Mouse (Mus musculus) regulatory T cell (primary cell): ENCODE measurements around the gene Tyw1.

ENCODE experiments used
- in situ Hi-C: fragments of 300-600 bp; cut with MboI, MseI; formaldehyde crosslinking; loops from one replicate; pipeline ENCODE4 v1.15.1; 2025; ENCODE audit warnings: high pct_unique_total_duplicates

The Tyw1 gene

GRCm38 (mm10) chr5:130384222-130384912, 128.9 kb downstream of the Tyw1 start, which contains the start of gene A330070K13Rik:
TSS of gene A330070K13Rik (minus strand) at chr5:130384631.
- in situ Hi-C loops: no loop called here

- in situ Hi-C loops: no loop called here
These were observed 131.0 kb downstream of the Tyw1 start for GRCm38 (mm10) chr5:130386418-130386817.
